Mouse (Mus musculus) hindbrain, embryonic 11.5 days (tissue): ENCODE measurements at regions not wholly inside any gene's neighbourhood (a gene's known extent, or its start where the extent isn't known, plus 50 kb on each side); places are given as distances from the start of the nearest gene placed in this dataset.
A peak's percentile ranks its signal among the peaks of the same experiment; 100 is the strongest.
"Not testable (repeated sequence)": the region's sequence is repeated elsewhere in the genome, so short reads cannot be mapped to it uniquely, and the experiment has no call there.

Experiments used
- ATAC-seq: fragments of 200-750 bp; cut with Nextera tagmentation; 2 replicates; pipeline ENCODE4 v1.8.0; 2017; ENCODE audit warnings: mild to moderate bottlenecking, moderate TSS enrichment, moderate library complexity; ENCODE audit not compliant: low FRiP score
- DNase-seq: peaks from one replicate; pipeline ENCODE4 v3.0.0-alpha.2; 2015; ENCODE audit warnings: low spot score
- H3K27ac ChIP-seq: fragments of 300-500 bp; sonication (generic); 2 replicates; pipeline ENCODE4 v1.5.1; 2014; ENCODE audit warnings: mild to moderate bottlenecking, low read depth, low read length
- H3K27me3 ChIP-seq: fragments of 300-500 bp; sonication (generic); 2 replicates; pipeline ENCODE4 v1.6.1; 2014; ENCODE audit warnings: mild to moderate bottlenecking, low read length, moderate library complexity, mixed read lengths; ENCODE audit not compliant: control insufficient read depth, insufficient read depth
- H3K36me3 ChIP-seq: fragments of 300-500 bp; sonication (generic); 2 replicates; pipeline ENCODE4 v1.6.1; 2014; ENCODE audit warnings: mild to moderate bottlenecking, low read length, moderate library complexity, mixed read lengths; ENCODE audit not compliant: control insufficient read depth, insufficient read depth
- H3K4me1 ChIP-seq: fragments of 300-500 bp; sonication (generic); replicated peaks from 2 replicates; pipeline ENCODE4 v1.6.1; 2014; ENCODE audit warnings: low read length, mixed read lengths; ENCODE audit not compliant: control insufficient read depth, insufficient read depth
- H3K4me2 ChIP-seq: fragments of 300-500 bp; sonication (generic); replicated peaks from 2 replicates; pipeline ENCODE4 v1.6.1; 2014; ENCODE audit warnings: mild to moderate bottlenecking, low read depth, low read length
- H3K4me3 ChIP-seq: fragments of 300-500 bp; sonication (generic); 2 replicates; pipeline ENCODE4 v1.5.1; 2014; ENCODE audit warnings: low read depth, low read length
- H3K9ac ChIP-seq: fragments of 300-500 bp; sonication (generic); 2 replicates; pipeline ENCODE4 v1.6.1; 2014; ENCODE audit warnings: low read depth, low read length
- H3K9me3 ChIP-seq: fragments of 300-500 bp; sonication (generic); 2 replicates; pipeline ENCODE4 v1.6.1; 2016; ENCODE audit warnings: low read length; ENCODE audit not compliant: control insufficient read depth
- WGBS: fragments of 180-500 bp; shearing (Covaris S2); extraction: QIAGEN DNeasy Blood & Tissue Kit; methylation state at CpG from one replicate; pipeline ENCODE4 v1.1.7; 2014; 5-methylcytosine and 5-hydroxymethylcytosine counted together

DNA sequence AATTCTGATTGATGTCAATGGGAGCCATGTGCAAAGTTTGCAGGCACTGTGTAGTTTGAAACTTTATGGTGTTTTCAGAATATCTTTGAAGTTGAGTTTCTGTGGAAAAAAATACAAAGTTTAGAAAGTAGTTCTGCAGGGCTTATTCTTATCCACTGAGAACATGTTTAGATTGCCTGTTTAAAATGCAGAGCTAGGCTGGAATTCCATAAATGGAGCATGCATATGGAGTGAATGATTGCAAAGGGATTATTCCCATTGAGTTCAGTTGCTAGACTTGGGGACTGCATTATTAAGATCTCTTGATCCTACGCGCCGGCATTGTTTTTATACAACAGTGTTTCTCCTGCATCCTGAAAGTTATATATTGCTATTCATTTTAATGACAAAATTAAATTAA lies 397.8 kb upstream of the Gm21833 start:
- H3K4me1 ChIP-seq = no peaks in the 10 kb centered on the region
- H3K4me3 ChIP-seq = no peak overlapping the region
- H3K27me3 ChIP-seq = no peaks in the 10 kb centered on the region
- no peaks in the 10 kb centered on the region for H3K36me3 ChIP-seq
- ATAC-seq (no peak), DNase-seq (no peak)
- no peak overlapping the region for H3K4me2 ChIP-seq
- H3K9ac ChIP-seq = no peak overlapping the region
- no peak overlapping the region for H3K27ac ChIP-seq
- H3K9me3 ChIP-seq = no peaks in the 10 kb centered on the region
- 97% methylated on average over 3 of the region's 3 CpGs for WGBS

DNA sequence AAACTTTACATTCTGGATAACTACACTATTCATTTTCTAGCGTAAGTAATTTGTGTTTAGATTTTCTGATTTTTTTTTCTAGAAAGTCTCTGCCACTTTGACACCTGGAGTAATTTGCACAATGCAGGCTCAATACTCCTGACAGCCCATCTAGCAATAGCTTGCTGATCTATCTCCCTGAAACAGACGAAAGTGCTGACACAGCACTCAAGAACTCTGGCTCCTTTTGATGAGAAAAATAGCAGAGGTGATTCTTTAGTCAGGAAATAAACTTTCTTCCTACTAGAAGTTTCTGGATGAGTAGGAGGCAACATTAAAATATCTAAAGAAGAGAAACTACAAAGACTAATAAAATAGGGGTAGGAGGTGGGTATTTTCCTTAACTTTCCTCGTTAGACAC lies 397.1 kb upstream of the Gm21833 start:
- no peak overlapping the region for H3K9ac ChIP-seq
- no peaks in the 10 kb centered on the region for H3K27me3 ChIP-seq
- H3K4me3 ChIP-seq = no peak overlapping the region
- no peaks in the 10 kb centered on the region for H3K4me1 ChIP-seq
- ATAC-seq (no peak), DNase-seq (no peak)
- no peaks in the 10 kb centered on the region for H3K9me3 ChIP-seq
- no peaks in the 10 kb centered on the region for H3K36me3 ChIP-seq
- 83% methylated on average over 3 of the region's 3 CpGs for WGBS
- no peak overlapping the region for H3K4me2 ChIP-seq
- H3K27ac ChIP-seq = no peak overlapping the region

DNA sequence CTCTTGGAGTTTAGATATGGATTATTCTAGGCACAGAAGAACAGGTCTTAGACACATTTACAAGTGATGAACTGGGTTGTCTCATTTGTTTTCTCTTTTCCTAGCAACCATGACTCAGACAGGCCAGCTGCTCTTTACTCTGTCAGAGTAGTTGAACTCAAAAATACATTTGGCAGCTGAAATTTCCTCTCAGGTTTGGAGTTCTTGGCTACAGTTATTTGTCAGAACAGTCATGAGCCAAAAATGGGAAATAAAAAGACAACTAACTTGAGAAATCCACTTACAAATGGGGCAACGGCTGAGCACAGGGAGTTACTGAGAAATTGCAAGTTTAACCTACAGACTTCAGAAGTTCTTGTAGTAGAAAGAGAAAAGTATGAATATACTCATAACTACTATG lies 396.4 kb upstream of the Gm21833 start:
- H3K27ac ChIP-seq = no peak overlapping the region

GRCm38 (mm10) chr16:82460872-82461271 lies 367.3 kb upstream of the Gm21833 start:
- no peak for ATAC-seq
- H3K27me3 ChIP-seq = no peaks in the 10 kb centered on the region

More for the DNA sequence above, 396.4 kb upstream of the Gm21833 start:
- H3K9me3 ChIP-seq = no peaks in the 10 kb centered on the region
- WGBS = 97% methylated on average over 1 of the region's 1 CpGs
- DNase-seq (no peak), ATAC-seq (no peak)
- H3K9ac ChIP-seq = no peak overlapping the region
- no peaks in the 10 kb centered on the region for H3K4me1 ChIP-seq
- no peak overlapping the region for H3K4me2 ChIP-seq
- no peaks in the 10 kb centered on the region for H3K27me3 ChIP-seq
- no peaks in the 10 kb centered on the region for H3K36me3 ChIP-seq
- no peak overlapping the region for H3K4me3 ChIP-seq

GRCm38 (mm10) chr16:82470736-82471387 lies 357.3 kb upstream of the Gm21833 start:
- no peak for DNase-seq
- peak; percentile 69 for ATAC-seq

More at GRCm38 (mm10) chr16:82460872-82461271, 367.3 kb upstream of the Gm21833 start:
- Histone ChIP-seq H3K4me1 (no peaks in the 10 kb centered on the region), H3K9ac (no peak overlapping the region), H3K4me3 (no peak overlapping the region), H3K36me3 (no peaks in the 10 kb centered on the region), H3K27ac (no peak overlapping the region), H3K9me3 (no peaks in the 10 kb centered on the region), H3K4me2 (no peak overlapping the region)
- DNase-seq = no peak
- WGBS = 83% methylated on average over 4 of the region's 4 CpGs

DNA sequence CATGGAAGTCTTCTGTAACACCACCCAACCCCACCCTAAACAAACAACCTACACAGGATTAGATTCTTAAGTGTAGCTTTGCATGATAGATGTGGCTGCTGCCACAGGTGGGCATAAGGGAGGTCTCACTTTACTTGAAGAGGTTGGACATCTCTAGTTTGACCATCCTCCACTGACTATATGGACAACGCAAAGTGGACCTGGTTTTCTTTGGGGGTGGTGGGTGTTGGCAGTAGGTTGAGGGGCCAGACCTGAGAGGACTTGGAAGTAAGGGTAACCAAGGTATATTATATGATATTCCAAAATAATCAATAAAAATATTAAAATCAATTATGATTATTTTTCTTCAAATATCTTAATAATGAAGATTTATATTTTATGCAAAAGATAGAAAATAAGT lies 307.8 kb upstream of the Gm21833 start:
- Histone ChIP-seq H3K9ac (no peak overlapping the region), H3K4me1 (no peaks in the 10 kb centered on the region), H3K27ac (no peak overlapping the region), H3K27me3 (no peaks in the 10 kb centered on the region), H3K4me2 (no peak overlapping the region), H3K36me3 (no peaks in the 10 kb centered on the region), H3K9me3 (no peaks in the 10 kb centered on the region), H3K4me3 (no peak overlapping the region)
- ATAC-seq (no peak), DNase-seq (no peak)
- 93% methylated on average over 1 of the region's 1 CpGs for WGBS

More at GRCm38 (mm10) chr16:82470736-82471387, 357.3 kb upstream of the Gm21833 start:
- 61% methylated on average over 7 of the region's 7 CpGs for WGBS
- Histone ChIP-seq H3K4me3 (no peak overlapping the region), H3K36me3 (no peaks in the 10 kb centered on the region), H3K4me1 (no peaks in the 10 kb centered on the region), H3K4me2 (no peak overlapping the region), H3K27me3 (no peaks in the 10 kb centered on the region), H3K9me3 (no peaks in the 10 kb centered on the region), H3K9ac (no peak overlapping the region), H3K27ac (no peak overlapping the region)

GRCm38 (mm10) chr16:82521582-82521981 lies 306.6 kb upstream of the Gm21833 start:
- DNase-seq (peak; percentile 2), ATAC-seq (no peak)
- Histone ChIP-seq H3K4me1 (no peaks in the 10 kb centered on the region), H3K36me3 (no peaks in the 10 kb centered on the region), H3K27me3 (no peaks in the 10 kb centered on the region), H3K4me2 (no peak overlapping the region), H3K9ac (no peak overlapping the region), H3K27ac (no peak overlapping the region), H3K9me3 (no peaks in the 10 kb centered on the region), H3K4me3 (no peak overlapping the region)

- Histone ChIP-seq H3K36me3 (no peaks in the 10 kb centered on the region), H3K27ac (no peak overlapping the region), H3K4me3 (no peak overlapping the region), H3K4me1 (no peaks in the 10 kb centered on the region), H3K4me2 (no peak overlapping the region), H3K27me3 (no peaks in the 10 kb centered on the region), H3K9me3 (no peaks in the 10 kb centered on the region), H3K9ac (no peak overlapping the region)
- ATAC-seq = no peak
- DNase-seq = no peak
Measured at GRCm38 (mm10) chr16:82564361-82564760, 263.8 kb upstream of the Gm21833 start.

- WGBS = 86% methylated on average over 2 of the region's 2 CpGs
- not testable (repeated sequence) for ATAC-seq, H3K4me2 ChIP-seq, H3K9ac ChIP-seq, DNase-seq, H3K27me3 ChIP-seq, H3K9me3 ChIP-seq, H3K27ac ChIP-seq, H3K4me3 ChIP-seq, H3K36me3 ChIP-seq, H3K4me1 ChIP-seq
Measured at GRCm38 (mm10) chr16:82596461-82596860, 231.7 kb upstream of the Gm21833 start.
